Mouse (Mus musculus) left cerebral cortex, adult 18-20 months (tissue): ENCODE results near the gene Capza2. TPM values are rescaled to one million over a fixed set of nuclear protein-coding genes. Genes with fewer than 3 reads are reported as not detected.

Experiments used
- DNase-seq, 2 experiments: peaks; one replicate each; pipeline ENCODE4 v3.0.0; 2021 to 2022; ENCODE audit warnings: low spot score in 2 of 2, mixed read lengths in 1 of 2
- long read RNA-seq, 2 experiments: library from polyadenylated mRNA; stranded (forward); transcript quantifications; one replicate each; pipeline ENCODE4 v2.0.0; 2021
- total RNA-seq, 2 experiments: library from RNA; stranded (reverse); gene quantifications; 2 replicates each; pipeline ENCODE4 v1.2.3; 2021

The Capza2 gene
- 100 to 1,000 TPM; 225 to 230 TPM for total RNA-seq
- long read RNA-seq, experiment 1, transcript Capza2-202 (10 exons, 1,046 nt): minor isoform, 5 of 703 reads
- long read RNA-seq, experiment 1, transcript Capza2-201 (10 exons, 2,537 nt): major isoform, 677 of 703 reads
- long read RNA-seq, experiment 1, partial matches to known transcripts: 5 of 703 reads
- long read RNA-seq, experiment 1, other reads (novel, unspliced or antisense): 14 of 703 reads
- long read RNA-seq, experiment 2, transcript Capza2-201 (10 exons, 2,537 nt): major isoform, 530 of 546 reads
- long read RNA-seq, experiment 2, partial matches to known transcripts: 11 of 546 reads
- long read RNA-seq, experiment 2, other reads (novel, unspliced or antisense): 3 of 546 reads

- DNase-seq: no peak
Measured at GRCm38 (mm10) chr6:17635615-17636284, at the start of gene Capza2. Gene Capza2, plus strand, starts transcription at chr6:17636234.

GRCm38 (mm10) chr6:17589049-17589952 lies 46.7 kb upstream of the Capza2 start:
- DNase-seq: peak; percentile 77 to 78

- no peak for DNase-seq
Measured at GRCm38 (mm10) chr6:17589953-17590627, 45.9 kb upstream of the Capza2 start.

- no peak for DNase-seq
Measured at GRCm38 (mm10) chr6:17593971-17594370, 42.1 kb upstream of the Capza2 start.

GRCm38 (mm10) chr6:17595712-17596462 lies 40.1 kb upstream of the Capza2 start:
- no peak for DNase-seq

- no peak for DNase-seq
Measured at GRCm38 (mm10) chr6:17599373-17599772, 36.7 kb upstream of the Capza2 start.

GRCm38 (mm10) chr6:17601526-17601925 lies 34.5 kb upstream of the Capza2 start:
- DNase-seq: no peak

GRCm38 (mm10) chr6:17606915-17607314 lies 29.1 kb upstream of the Capza2 start:
- DNase-seq: no peak

- no peak for DNase-seq
Measured at GRCm38 (mm10) chr6:17611352-17612010, 24.6 kb upstream of the Capza2 start.

- no peak for DNase-seq
Measured at GRCm38 (mm10) chr6:17612652-17613051, 23.4 kb upstream of the Capza2 start.

GRCm38 (mm10) chr6:17620823-17621222 lies 15.2 kb upstream of the Capza2 start:
- DNase-seq: peak in 1 of 2 experiments; percentile 21

- no peak for DNase-seq
Measured at GRCm38 (mm10) chr6:17621436-17621835, 14.6 kb upstream of the Capza2 start.

GRCm38 (mm10) chr6:17628701-17629455 lies 7.2 kb upstream of the Capza2 start:
- DNase-seq: peak in 1 of 2 experiments; percentile 28

GRCm38 (mm10) chr6:17629756-17630155 lies 6.3 kb upstream of the Capza2 start:
- no peak for DNase-seq

- DNase-seq: no peak
Measured at GRCm38 (mm10) chr6:17631611-17632010, 4.4 kb upstream of the Capza2 start.

- no peak for DNase-seq
Measured at GRCm38 (mm10) chr6:17633819-17634218, 2.2 kb upstream of the Capza2 start.

- no peak for DNase-seq
Measured at GRCm38 (mm10) chr6:17634992-17635391, 1.0 kb upstream of the Capza2 start.

- DNase-seq: peak; percentile 88 to 95
Measured at GRCm38 (mm10) chr6:17636764-17637170, 733 bp downstream of the Capza2 start.
